Mouse (Mus musculus): ENCODE measurements around the gene Atp5c1.

Atp5c1 gene

DNA sequence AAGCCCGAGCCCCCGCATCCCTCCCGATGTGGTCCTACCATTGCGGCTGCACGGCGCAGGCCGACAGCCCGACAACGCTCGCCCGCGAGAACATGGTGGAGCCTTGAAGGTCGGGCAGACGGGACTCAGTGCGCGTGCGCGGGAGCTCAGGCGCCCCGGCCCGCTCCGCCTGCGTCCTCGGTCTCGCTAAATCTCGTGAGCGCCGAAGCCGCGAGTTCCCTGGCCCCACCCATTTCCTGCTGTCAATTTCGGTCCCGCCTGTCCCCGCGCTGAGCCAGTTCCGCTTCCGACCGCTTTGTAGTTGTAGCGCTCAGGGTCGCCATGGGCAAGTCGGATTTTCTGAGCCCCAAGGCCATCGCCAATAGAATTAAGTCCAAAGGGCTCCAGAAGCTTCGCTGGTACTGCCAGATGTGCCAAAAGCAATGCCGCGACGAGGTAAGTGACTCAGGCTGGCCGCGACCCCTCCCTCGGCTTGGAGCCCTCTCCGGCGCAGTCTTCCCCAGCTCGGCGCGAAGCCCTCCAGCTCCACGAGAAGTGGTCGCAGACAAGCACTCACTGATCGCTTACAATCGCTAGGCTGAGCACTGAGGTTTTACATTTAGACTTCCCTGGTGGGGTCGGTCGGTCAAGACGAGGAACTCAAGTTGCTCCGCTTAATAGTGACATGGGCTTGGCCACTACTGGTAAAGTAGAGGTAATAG, at the start of gene Atp5c1, which contains the start of gene Kin:
TSS of gene Atp5c1 (minus strand) at position 201 of the 701 bp plus-strand sequence.
TSS of gene Kin (plus strand) at position 284 of the 701 bp plus-strand sequence.
- peak; percentile 98 to 99 for DNase-seq (ENCODE audit: inconsistent age in 2 of 2, low spot score in 1 of 2)

DNA sequence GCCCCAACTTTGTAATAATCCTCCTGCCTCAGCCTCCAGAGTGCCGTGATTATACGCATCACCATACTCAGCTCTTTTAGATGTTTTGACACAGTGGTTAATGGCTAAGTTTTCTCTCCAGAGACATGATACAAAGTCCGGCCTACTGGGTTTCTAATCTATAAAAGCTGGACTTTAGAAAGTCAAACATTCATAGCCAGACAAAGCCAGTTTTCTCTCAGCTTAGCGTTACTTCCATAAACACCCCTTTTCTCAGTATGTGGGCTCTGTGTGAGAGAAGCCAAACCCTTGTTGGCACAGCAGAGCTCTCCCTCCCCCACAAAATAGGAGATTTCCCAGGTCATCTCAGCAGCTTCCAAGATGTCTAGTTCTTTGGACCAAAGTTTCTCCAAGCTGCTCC, 48.3 kb upstream of the Atp5c1 start:
- DNase-seq (ENCODE audit: inconsistent age in 2 of 2, low spot score in 1 of 2), result no peak

DNA sequence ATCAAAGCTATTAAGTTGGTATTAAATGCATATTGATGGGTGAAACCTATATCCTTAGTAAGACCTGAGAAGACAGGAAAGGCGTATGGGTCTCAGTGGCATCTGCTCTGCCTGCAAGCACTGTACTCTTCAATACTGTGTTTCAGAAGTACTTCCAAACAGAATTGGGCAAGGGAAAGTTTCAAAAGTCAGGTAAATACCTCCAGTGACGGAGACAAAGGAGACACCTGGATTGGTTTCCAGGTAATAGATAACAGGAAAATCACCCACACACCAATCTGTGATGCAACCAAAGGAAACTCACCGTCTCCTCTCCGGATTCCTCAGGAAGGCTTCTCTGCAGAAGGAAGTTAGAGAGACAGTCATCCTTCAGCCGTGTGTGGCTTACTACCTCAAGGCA, 47.2 kb upstream of the Atp5c1 start:
- DNase-seq (ENCODE audit: inconsistent age in 2 of 2, low spot score in 1 of 2), result no peak

DNA sequence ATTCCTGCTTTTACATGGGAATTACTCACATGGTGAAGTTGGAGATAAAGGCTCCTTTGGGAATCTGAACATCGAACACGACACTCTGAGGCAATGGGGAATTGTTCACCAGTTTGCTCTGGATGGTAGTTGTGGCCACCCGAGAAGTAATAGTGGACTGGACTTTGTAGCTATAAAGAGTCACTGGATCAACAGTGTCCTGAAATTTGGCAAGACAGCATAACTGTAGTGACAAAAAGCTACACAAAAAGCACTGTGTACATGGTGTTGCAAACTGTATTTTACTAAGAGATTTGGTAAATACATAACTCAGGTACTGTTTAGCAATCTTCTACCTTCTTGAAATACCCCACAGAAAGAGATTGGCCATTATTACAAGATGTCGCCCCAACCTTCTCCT, 45.8 kb upstream of the Atp5c1 start:
- DNase-seq (ENCODE audit: inconsistent age in 2 of 2, low spot score in 1 of 2), result no peak

DNA sequence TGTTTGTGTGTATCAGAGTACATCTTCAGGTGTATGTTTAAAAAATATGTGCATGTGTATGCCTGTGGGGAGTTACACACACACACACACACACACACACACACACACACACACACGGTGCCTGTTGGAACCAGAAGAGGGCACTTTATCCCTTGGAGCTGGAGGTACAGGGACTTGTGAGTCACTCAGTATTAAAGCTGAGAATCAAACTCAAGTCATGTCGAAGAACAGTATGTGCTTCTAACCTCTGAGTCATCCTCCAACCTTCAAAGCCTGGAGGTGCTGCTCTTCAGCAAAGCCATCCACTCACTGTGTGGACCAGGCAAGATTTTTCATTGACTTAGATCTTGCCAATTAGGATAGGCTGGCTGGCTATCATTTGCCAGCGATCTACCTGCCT, 41.5 kb upstream of the Atp5c1 start:
- DNase-seq (ENCODE audit: inconsistent age in 2 of 2, low spot score in 1 of 2), result peak; percentile 60 to 65

DNA sequence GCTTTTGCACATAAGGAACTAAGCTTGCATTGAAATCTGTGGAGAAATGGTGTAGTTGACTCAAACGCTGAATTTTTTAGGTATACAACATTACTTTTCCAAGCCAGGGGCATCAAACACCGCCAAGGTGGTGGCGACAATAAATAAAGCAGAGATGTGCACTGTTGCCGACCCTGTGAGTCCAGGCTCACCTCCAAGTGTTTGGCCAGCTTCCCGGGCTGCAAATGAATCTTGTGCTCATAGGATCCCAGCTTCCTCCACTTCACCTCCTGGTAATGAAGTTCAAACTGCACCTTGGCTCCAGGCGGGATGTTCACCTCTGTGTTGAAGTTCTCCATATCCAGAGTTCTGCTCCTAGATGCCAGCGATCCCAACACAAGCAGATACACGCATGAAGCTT, 39.0 kb upstream of the Atp5c1 start:
- no peak for DNase-seq (ENCODE audit: inconsistent age in 2 of 2, low spot score in 1 of 2)

DNA sequence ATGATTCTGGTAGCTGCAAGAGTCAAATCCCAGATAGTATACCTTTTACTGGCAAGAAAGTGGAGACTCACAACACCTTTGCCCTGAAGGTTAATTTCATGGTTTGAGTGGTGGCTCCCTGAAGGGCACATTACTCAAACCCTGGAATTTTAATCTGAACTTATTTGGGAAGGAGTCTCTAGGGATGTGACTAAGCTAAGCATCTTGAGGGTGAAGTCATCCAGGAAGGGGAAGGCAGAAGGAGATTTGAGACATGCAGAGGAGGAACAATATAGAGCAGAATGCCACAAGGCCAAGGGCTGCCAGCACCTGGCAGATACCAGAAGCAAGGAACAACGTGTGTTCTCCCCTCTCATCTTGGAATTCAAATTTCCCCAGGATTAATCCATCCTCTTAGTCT, 38.4 kb upstream of the Atp5c1 start:
- no peak for DNase-seq (ENCODE audit: inconsistent age in 2 of 2, low spot score in 1 of 2)

DNA sequence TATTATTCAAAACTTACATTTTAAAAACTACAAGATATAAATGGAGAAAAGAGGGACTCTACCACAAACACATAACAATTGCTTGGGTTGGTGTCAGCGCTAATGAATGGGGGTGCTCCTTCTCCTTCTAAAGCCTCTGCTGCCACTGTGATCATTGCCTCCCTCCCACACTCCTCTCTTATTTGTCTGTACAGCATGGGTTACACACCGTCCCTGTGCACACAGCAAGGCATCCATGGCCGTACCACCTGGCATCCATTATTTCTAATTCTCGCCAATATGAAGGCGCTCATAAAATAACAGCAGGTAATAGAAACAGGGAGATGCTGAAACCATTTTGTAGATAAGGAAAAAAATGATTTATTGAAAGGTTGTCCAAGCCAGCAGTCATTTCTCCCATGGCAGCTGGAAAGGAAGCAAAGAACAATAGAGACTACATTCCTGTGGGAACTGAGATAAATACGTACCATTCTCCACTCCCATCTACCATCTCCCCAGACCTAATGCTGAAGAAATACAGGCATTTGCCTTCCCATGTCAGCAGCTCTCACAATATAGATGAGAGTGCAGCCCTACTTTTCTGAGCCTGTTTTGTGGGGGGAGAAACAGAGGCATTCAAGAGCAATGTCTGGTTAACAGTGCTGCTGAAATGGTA, 28.4 kb upstream of the Atp5c1 start:
- DNase-seq (ENCODE audit: inconsistent age in 2 of 2, low spot score in 1 of 2), result no peak

DNA sequence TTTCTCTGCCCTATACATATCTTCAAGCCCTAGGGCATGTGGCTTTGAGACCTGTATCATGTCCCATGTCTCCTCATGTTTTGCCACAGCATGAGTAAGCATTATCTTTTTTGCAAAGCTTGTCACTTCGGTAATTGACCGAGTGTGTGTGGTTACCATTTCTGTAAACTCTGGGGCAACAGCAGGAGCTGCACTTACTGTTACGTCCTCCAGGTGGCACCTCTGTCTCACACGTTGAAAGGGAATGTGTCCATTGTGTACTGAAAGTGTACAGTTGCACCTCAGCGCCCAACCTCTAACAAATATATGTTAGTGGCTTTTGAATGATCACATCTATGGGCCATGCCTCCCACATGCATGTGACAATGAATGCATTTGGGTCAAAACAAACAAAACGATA, 20.9 kb upstream of the Atp5c1 start:
- peak; percentile 36 to 77 for DNase-seq (ENCODE audit: inconsistent age in 2 of 2, low spot score in 1 of 2)

DNA sequence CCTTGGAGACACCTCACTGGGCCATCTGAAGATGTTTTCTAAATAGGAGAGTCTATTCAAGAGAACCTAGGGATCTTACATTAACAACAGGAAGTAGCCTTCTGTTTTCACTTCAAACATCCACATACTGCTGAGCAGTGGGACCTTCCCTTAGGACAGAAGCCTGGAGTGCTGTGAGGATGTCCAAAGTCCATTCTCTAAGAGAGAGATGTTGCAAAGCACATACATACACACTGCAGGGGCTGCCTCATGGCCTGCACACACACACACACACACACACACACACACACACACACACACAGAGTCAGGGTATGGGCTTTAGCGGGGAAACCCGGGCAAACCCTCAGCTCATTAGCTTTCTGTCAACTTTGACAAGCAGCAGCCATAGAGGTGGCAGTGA, 20.2 kb upstream of the Atp5c1 start:
- no peak for DNase-seq (ENCODE audit: inconsistent age in 2 of 2, low spot score in 1 of 2)

DNA sequence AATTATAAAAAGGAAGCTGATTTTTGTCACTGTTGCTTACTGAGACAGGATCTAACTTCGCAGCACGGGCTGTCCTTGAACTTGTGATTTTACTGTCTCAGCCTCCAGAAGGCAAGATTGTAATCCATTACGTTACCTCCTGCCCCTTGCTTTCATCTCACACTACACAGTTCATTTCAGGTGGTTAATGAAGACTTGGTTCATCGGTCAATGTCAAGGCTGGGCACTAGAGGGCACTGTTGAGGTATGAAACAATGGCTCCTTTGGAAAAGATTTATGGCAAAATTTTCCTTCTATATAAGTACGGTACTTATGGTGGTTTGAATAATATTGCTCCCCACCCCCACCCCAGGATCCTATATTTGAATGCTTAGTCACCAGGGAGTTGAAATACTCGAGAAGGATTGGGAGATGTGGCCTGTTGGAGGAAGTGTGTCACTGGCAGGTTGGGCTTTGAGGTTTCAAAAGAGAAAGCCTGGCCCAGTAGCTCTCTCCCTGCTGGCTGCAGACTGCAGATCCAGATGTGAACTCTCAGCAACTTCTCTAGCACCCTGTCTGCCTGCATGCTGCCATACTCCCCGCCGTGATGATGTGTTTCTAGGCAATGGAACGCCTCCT, 18.4 kb upstream of the Atp5c1 start:
- peak in 1 of 2 experiments; percentile 76 for DNase-seq (ENCODE audit: inconsistent age in 2 of 2, low spot score in 1 of 2)

DNA sequence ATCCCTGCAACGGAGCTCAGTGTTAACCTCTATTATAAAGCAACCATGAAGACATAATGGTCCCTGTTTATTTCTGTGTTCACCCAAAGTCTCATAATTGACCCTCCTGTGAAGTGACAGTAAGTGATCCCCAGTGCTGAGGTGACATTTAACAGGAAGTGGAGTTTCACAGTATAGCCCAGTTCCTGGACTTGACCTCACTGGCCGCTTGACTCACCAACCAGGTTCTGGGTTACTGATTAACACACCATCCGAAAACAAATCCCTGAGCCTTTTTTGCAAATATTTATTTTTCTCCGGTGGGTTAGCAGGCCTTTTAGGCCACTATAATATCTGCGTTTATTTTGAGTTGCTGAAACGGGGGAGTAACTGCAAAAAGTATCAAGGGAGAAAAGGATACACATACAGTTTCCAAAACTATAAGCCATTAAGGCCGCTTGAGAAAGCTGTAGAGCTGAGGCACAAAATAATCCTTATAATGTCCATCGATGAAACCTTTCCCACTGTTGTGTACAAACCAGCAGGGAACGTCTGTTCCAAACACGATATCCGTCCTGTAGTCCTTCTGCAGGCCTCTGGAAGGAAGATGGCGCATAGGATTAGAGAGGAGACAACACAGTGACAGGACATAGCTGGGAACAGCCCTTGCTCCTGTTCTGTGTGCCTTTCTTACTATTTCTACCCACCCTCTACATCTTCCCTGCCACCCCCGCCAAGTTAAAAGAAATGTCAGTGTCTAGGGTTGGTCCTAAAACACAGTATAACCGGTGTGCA, 14.2 kb upstream of the Atp5c1 start:
- DNase-seq (ENCODE audit: inconsistent age in 2 of 2, low spot score in 1 of 2), result no peak

DNA sequence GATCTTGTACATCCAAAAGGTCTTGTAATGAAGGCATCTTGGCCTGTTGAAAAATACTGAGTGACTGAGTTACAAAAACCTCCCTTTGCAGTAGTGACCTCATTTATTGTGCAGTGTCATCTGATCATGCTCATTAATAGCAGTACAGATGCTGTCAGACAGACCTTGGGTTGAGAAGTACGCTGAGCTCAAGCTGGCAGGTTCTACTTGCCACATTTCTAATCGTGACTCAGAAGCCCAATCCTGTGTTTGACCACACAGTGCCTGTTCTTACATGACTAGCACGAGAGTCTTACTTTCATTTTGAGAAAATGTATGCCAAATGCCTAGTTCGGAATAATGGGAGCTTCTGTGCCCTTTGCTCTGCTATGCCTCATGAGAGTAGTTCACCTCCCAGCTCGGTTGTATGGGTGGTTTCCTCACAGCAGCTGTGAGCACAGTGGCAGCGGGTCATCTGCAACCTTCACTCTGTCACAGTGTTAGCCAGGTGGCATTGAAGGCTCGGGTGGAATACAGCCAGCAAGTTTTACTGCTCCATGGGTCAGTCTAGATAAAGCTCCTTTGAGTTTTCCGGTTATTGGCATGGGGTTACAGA, 7.0 kb upstream of the Atp5c1 start:
- peak; percentile 32 to 84 for DNase-seq (ENCODE audit: inconsistent age in 2 of 2, low spot score in 1 of 2)

DNA sequence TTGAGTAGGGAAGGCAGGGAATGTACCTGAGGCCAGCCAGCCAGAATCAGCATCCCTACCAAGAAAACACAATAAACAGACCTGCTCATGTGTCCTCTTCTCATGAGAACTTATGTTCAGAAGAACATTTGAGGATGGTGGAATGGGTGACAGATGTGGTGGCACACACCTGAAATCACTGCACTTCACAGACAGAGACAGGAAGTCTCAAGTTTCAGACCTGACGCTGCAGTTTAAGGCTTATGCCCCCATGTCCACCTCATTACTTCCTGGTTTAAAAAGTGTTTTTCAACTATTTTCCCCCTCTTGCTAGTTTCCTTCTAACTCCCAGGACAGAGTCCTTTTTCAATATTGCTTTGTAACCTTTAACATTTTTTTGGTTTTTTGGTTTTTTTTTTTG, 2.4 kb upstream of the Atp5c1 start:
- no peak for DNase-seq (ENCODE audit: inconsistent age in 2 of 2, low spot score in 1 of 2)

DNA sequence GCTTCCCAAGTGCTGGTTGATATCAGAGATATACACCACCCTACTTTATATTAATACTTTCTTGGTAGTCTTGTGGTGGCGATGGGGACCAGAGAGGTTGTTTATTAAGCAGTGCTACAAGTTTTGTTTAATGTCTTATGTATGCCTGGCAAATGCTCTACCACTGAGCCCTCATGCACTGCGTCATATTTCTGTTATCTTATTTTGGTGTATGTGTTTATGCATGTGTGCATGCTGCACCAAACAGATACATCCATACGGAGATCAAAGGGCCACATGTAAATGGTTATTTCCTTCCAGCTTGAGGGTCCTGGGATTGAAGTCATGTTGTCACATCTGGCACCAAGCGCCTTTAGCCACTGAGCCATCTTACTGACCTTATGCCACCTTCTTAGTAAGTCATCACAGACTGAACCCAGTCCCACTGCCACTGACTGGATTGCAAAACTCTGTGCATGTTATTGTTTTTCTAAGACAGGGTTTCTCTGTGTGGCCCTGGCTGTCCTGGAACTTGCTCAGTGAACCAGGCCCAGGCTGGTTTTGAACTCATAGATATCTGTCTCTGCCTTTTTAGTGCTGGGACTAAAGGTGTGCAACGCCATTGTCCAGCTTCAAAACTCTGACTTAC, 1.3 kb upstream of the Atp5c1 start:
- no peak for DNase-seq (ENCODE audit: inconsistent age in 2 of 2, low spot score in 1 of 2)

DNA sequence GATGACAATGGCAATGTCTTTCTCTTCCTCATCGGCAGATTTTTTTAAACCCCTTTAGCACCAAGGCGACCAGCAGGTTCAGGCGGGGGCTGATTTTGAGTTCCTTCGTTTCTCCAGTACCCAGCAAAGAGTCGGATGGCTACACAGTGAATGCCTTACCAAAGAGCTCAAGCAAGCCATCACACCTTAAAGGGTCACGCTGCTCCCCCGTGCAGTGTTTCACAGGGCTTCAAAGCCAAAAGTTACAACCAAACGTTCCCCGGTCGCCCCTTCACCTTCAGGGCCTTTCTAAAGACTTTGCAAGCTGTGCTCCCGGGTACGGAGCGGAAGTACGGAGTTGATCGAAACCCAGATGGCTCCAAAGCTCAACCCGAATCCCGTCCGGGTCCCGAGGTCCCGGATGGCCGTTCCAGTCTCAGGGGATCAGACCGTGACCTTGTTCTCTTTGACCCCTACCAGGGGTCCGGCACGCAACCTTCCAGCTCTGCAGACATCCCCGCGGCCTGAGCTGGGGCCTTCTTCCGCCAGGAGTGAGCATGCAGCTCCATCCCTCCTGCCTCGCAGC, 483 bp downstream of the Atp5c1 start:
- DNase-seq (ENCODE audit: inconsistent age in 2 of 2, low spot score in 1 of 2), result no peak

DNA sequence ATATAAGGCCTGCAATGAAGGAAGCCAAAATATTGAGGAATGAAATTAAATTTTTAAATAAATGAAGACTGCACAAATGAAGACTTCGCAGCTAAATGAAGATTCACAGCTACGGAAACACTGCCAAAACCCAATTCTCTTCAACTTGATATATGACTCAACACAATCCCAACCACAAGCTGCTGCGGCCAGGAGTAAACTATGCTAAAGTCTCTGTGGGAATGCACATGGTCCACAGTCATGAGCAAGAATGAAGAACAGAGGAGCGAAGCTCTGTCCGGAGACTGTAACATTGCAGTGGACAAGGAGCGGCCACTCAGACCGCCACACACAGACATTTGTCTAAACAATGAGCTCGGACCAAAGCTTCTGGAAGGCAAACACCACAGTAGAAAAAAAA, 3.6 kb downstream of the Atp5c1 start:
- no peak for DNase-seq (ENCODE audit: inconsistent age in 2 of 2, low spot score in 1 of 2)

DNA sequence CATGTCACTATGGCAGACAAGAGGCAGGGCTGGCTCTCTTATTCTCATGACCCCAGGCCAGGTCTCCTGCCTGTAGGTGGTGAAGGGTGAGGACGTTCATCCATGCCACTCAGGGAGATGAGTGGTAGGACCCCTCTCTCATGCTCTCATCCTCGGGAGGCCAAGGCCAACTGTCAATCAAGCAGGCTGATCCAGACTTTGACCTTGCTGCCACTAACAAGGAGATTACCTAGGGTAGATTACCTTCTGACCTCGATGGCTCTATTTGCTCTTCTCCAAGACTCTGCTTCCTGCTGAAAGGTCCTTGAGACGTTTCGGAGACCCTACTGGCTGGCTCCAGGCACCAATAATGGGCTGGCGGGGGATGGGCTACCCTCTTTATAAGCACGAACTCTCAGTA, 5.8 kb downstream of the Atp5c1 start:
- no peak for DNase-seq (ENCODE audit: inconsistent age in 2 of 2, low spot score in 1 of 2)

DNA sequence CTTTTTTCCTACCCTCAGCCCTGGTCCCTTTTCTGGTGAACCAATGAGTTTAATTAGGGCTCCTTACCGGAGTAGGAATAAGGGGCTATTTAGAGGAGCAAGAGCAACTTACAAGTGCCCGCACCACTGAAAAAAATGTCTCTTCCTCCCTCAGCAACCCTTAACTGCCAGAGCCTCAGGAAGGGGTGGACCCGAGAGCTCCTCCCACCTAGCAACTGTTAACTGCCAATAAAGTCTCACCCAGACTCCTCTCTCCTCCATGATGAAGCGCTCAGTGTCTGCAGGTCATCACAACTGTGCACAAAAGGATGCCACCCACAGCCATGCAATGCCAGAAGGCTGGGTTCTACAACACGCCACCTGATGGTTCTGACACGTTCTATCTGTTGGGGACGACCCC, 8.6 kb downstream of the Atp5c1 start:
- no peak for DNase-seq (ENCODE audit: inconsistent age in 2 of 2, low spot score in 1 of 2)

DNA sequence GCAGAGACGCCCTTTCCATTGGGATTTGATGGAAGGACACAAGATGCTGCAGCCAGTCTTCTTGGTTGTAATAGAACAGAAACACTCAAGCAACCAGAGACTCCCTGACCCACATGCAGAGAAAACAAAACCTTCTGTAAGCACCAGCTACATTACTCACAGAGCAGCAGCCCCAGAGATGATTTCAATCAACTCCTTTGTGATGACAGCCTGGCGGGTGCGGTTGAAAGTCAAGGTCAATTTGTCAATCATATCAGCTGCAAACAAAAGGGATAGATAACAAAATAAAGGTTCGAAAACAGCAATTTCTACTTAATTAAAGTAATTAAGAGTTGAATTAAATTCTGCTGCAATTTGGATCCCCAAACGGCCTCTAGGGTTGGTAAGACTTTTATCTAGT, 21.5 kb downstream of the Atp5c1 start:
- DNase-seq (ENCODE audit: inconsistent age in 2 of 2, low spot score in 1 of 2), result peak; percentile 38 to 82

Data from adrenal gland, adult (tissue).